Mouse (Mus musculus): ENCODE measurements at regions not wholly inside any gene's neighbourhood (a gene's known extent, or its start where the extent isn't known, plus 50 kb on each side); places are given as distances from the start of the nearest gene placed in this dataset.
A peak's percentile ranks its signal among the peaks of the same experiment; 100 is the strongest.
"Not testable (repeated sequence)": the region's sequence is repeated elsewhere in the genome, so short reads cannot be mapped to it uniquely, and the experiment has no call there.

GRCm38 (mm10) chr12:119102106-119102505 lies 135.9 kb upstream of the Abcb5 start:
- not testable (repeated sequence) for DNase-seq (ENCODE audit: low read depth)

- no peak for DNase-seq (ENCODE audit: low read depth)
These were observed 133.5 kb upstream of the Abcb5 start for GRCm38 (mm10) chr12:119099736-119100135.

GRCm38 (mm10) chr12:119097814-119098213 lies 131.6 kb upstream of the Abcb5 start:
- no peak for DNase-seq (ENCODE audit: low read depth)

GRCm38 (mm10) chr12:119094314-119094713 lies 128.1 kb upstream of the Abcb5 start:
- DNase-seq (ENCODE audit: low read depth) = no peak

- peak; percentile 19 for DNase-seq (ENCODE audit: low read depth)
These were observed 127.2 kb upstream of the Abcb5 start for GRCm38 (mm10) chr12:119093402-119093801.

GRCm38 (mm10) chr12:119089292-119089691 lies 123.1 kb upstream of the Abcb5 start:
- DNase-seq (ENCODE audit: low read depth) = no peak

GRCm38 (mm10) chr12:119088666-119089065 lies 122.4 kb upstream of the Abcb5 start:
- DNase-seq (ENCODE audit: low read depth) = no peak

GRCm38 (mm10) chr12:119084814-119085213 lies 118.6 kb upstream of the Abcb5 start:
- no peak for DNase-seq (ENCODE audit: low read depth)

GRCm38 (mm10) chr12:119082781-119083180 lies 116.6 kb upstream of the Abcb5 start:
- no peak for DNase-seq (ENCODE audit: low read depth)

- no peak for DNase-seq (ENCODE audit: low read depth)
These were observed 109.6 kb upstream of the Abcb5 start for GRCm38 (mm10) chr12:119075825-119076224.

- DNase-seq (ENCODE audit: low read depth) = no peak
These were observed 108.7 kb upstream of the Abcb5 start for GRCm38 (mm10) chr12:119074742-119075478.

- DNase-seq (ENCODE audit: low read depth) = no peak
These were observed 107.9 kb upstream of the Abcb5 start for GRCm38 (mm10) chr12:119074147-119074546.

- no peak for DNase-seq (ENCODE audit: low read depth)
These were observed 104.7 kb upstream of the Abcb5 start for GRCm38 (mm10) chr12:119070963-119071362.

GRCm38 (mm10) chr12:119070446-119070845 lies 104.2 kb upstream of the Abcb5 start:
- no peak for DNase-seq (ENCODE audit: low read depth)

- no peak for DNase-seq (ENCODE audit: low read depth)
These were observed 103.5 kb upstream of the Abcb5 start for GRCm38 (mm10) chr12:119069747-119070146.

GRCm38 (mm10) chr12:119068079-119068478 lies 101.9 kb upstream of the Abcb5 start:
- DNase-seq (ENCODE audit: low read depth) = no peak

GRCm38 (mm10) chr12:119062931-119063330 lies 96.7 kb upstream of the Abcb5 start:
- DNase-seq (ENCODE audit: low read depth) = no peak

- DNase-seq (ENCODE audit: low read depth) = no peak
These were observed 96.3 kb upstream of the Abcb5 start for GRCm38 (mm10) chr12:119062490-119062889.

- no peak for DNase-seq (ENCODE audit: low read depth)
These were observed 88.3 kb upstream of the Abcb5 start for GRCm38 (mm10) chr12:119054560-119054959.

- DNase-seq (ENCODE audit: low read depth) = no peak
These were observed 85.6 kb upstream of the Abcb5 start for GRCm38 (mm10) chr12:119051692-119052379.

- no peak for DNase-seq (ENCODE audit: low read depth)
These were observed 72.1 kb upstream of the Abcb5 start for GRCm38 (mm10) chr12:119038306-119038705.

- no peak for DNase-seq (ENCODE audit: low read depth)
These were observed 68.6 kb upstream of the Abcb5 start for GRCm38 (mm10) chr12:119034828-119035227.

- no peak for DNase-seq (ENCODE audit: low read depth)
These were observed 62.5 kb upstream of the Abcb5 start for GRCm38 (mm10) chr12:119028711-119029110.
